Mouse (Mus musculus): ENCODE measurements around the gene Gnpat. TPM values are rescaled to one million over a fixed set of nuclear protein-coding genes. Genes with fewer than 3 reads are reported as not detected.

The Gnpat gene
- polyA plus RNA-seq (2012; rRNA removed) = 13.7 and 15.2 TPM in 2 replicates

GRCm38 (mm10) chr8:124862321-124863162 is at the start of gene Gnpat, which contains the start of gene 2810004N23Rik:
TSS of gene Gnpat (plus strand) at chr8:124863033.
TSS of gene 2810004N23Rik (minus strand) at chr8:124863120.

DNA sequence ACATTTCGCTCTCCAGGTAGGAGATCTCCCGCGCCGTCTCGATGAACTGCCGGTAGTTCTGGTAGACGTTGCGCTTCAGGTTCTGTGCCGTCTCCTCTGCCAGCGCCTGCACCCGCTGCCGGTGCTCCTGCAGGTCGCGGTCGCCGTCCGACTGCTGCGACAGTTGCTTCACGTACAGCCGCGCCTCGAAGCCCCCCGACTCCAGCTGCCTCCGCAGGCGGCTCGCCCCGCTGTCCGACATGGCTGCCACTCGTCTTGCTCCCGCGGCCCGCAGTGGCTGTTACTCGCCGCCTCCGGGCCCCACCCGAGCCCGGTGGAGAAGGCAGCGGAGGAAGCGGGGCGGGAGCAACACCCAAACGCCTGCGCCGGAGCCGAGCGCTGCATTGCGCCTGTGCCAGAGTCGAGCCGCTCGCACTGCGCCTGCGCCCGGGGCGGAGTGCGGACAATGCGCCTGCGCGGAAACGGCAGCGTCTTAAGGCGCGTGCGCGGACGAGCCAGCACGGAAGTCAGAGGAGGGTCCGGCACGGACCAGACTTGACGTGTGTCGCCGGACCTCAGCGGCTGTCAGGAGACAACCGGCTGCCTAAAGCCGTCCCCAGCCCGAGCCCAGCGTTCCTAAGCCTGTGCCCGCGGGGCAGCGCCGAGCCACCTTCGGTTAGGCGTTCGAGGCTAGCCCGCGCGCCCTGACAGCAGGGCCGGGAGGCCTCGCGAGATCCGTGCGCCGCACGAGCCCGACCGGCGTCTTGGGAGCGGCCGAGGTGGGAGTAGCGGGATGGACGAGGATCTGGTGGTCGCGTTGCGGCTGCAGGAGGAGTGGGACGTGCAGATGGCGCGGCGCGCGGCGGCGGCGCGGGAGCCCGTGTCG is 34.8 kb downstream of the Gnpat start, which contains the start of the genes Exoc8 and Sprtn:
Gene Exoc8 (minus strand): TSS at position 320 of the 865 bp plus-strand sequence.
Gene Sprtn (plus strand): TSS at position 501 of the 865 bp plus-strand sequence.

Other genes with a start within 250 kb of the Gnpat start
- 21.7 and 26.5 TPM in 2 replicates for gene 2310022B05Rik, start 199.7 kb upstream of the Gnpat start, polyA plus RNA-seq (2012; rRNA removed)
- gene Ttc13, start 141.1 kb upstream of the Gnpat start, polyA plus RNA-seq (2012; rRNA removed) = 5.2 and 6.2 TPM in 2 replicates
- gene Arv1, start 140.9 kb upstream of the Gnpat start, polyA plus RNA-seq (2012; rRNA removed) = 3.8 and 5.6 TPM in 2 replicates
- 2.8 and 10.2 TPM in 2 replicates for gene Fam89a, start 111.2 kb upstream of the Gnpat start, polyA plus RNA-seq (2012; rRNA removed)
- gene Trim67, start 69.9 kb upstream of the Gnpat start, polyA plus RNA-seq (2012; rRNA removed) = 0.03 and 0.05 TPM in 2 replicates
- gene 2810004N23Rik, start 87 bp downstream of the Gnpat start, polyA plus RNA-seq (2012; rRNA removed) = 4.3 and 4.4 TPM in 2 replicates
- 3.0 and 4.3 TPM in 2 replicates for gene Exoc8, start 34.7 kb downstream of the Gnpat start, polyA plus RNA-seq (2012; rRNA removed)
- 3.0 and 3.6 TPM in 2 replicates for gene Sprtn, start 34.9 kb downstream of the Gnpat start, polyA plus RNA-seq (2012; rRNA removed)
- 9.9 and 13.9 TPM in 2 replicates for gene Egln1, start 86.3 kb downstream of the Gnpat start, polyA plus RNA-seq (2012; rRNA removed)
- gene Tsnax, start 150.0 kb downstream of the Gnpat start, polyA plus RNA-seq (2012; rRNA removed) = 7.8 and 8.3 TPM in 2 replicates
- 0.32 and 0.43 TPM in 2 replicates for gene Disc1, start 191.2 kb downstream of the Gnpat start, polyA plus RNA-seq (2012; rRNA removed)

Measured in stomach, adult 2 months (tissue).